Mouse (Mus musculus): ENCODE results near the gene Oat.

GRCm38 (mm10) chr7:132574646-132575045, 1.6 kb downstream of the Oat start:
- TF ChIP-seq CTCF (IDR thresholded peaks at IDR 0.05; ENCODE audit: low read depth) (no peak), EP300 (optimal IDR thresholded peaks at IDR 0.05) (no peak)
